Mouse (Mus musculus): ENCODE measurements around the gene Tpd52l1. TPM values are rescaled to one million over a fixed set of nuclear protein-coding genes. Genes with fewer than 3 reads are reported as not detected.

The Tpd52l1 gene
- polyA plus RNA-seq, 1 experiment from 2014 or later, result 51.1 TPM

DNA sequence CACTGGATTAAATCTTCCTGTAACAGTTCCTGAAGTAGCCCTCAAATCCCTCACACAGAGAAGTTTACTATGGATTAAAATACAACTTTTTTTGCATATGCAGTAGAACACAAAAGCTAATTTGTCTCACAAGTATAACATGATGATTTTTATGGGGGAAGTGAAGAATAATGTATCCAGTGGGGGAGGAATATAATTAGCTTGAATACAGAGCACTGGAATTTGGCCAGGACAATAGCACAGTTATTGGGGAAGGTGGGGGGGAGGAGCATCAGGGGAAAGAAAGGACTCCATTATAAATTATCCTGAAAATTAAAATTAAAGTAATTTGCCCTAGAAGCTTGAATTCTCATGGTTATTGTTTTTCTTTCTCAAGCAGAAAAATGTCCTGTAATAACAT is 158.0 kb downstream of the Tpd52l1 start:
- H3K27ac ChIP-seq, result no peak overlapping the region
- no peaks in the 10 kb centered on the region for H3K36me3 ChIP-seq (replicated peaks; ENCODE audit: control insufficient read depth, insufficient read depth)
- no peaks in the 10 kb centered on the region for H3K4me1 ChIP-seq (replicated peaks; ENCODE audit: control insufficient read depth, insufficient read depth, low read length)
- no peaks in the 10 kb centered on the region for H3K27me3 ChIP-seq (ENCODE audit: control insufficient read depth, insufficient read depth, low read length)
- H3K9ac ChIP-seq, result no peak overlapping the region
- ATAC-seq (ENCODE audit: low FRiP score) (no peak), DNase-seq (ENCODE audit: low spot score) (no peak)
- H3K4me3 ChIP-seq (replicated peaks; ENCODE audit: low read length), result no peak overlapping the region
- H3K4me2 ChIP-seq (replicated peaks), result no peak overlapping the region
- H3K9me3 ChIP-seq (ENCODE audit: control insufficient read depth, low read length), result no peaks in the 10 kb centered on the region

Other genes starting within 250 kb of the Tpd52l1 start
- 60.7 and 63.1 TPM in 2 replicates for gene Hddc2, start 132.6 kb downstream of the Tpd52l1 start, polyA plus RNA-seq (2014; fragmentation: Nextera tagmentation; extraction: Ambion mirVana)
- gene Rnf217, start 163.2 kb upstream of the Tpd52l1 start, polyA plus RNA-seq (2014; fragmentation: Nextera tagmentation; extraction: Ambion mirVana), result 3.2 and 3.4 TPM in 2 replicates

All from hindbrain, embryonic 14.5 days (tissue).